Mouse (Mus musculus): ENCODE measurements around the gene Cebpa.

Gene Cebpa

GRCm38 (mm10) chr7:35118841-35119413 lies at the start of gene Cebpa:
Gene Cebpa, plus strand, starts transcription at chr7:35119293.
- DNase-seq (ENCODE audit: low read depth) = peak; percentile 91

- DNase-seq (ENCODE audit: low read depth) = no peak
These were observed 42.4 kb upstream of the Cebpa start for GRCm38 (mm10) chr7:35076645-35077044.

GRCm38 (mm10) chr7:35080843-35081338 lies 38.2 kb upstream of the Cebpa start:
- DNase-seq (ENCODE audit: low read depth) = peak; percentile 9

- DNase-seq (ENCODE audit: low read depth) = no peak
These were observed 37.5 kb upstream of the Cebpa start for GRCm38 (mm10) chr7:35081406-35082104.

- no peak for DNase-seq (ENCODE audit: low read depth)
These were observed 34.3 kb upstream of the Cebpa start for GRCm38 (mm10) chr7:35084565-35085360.

- DNase-seq (ENCODE audit: low read depth) = peak; percentile 11
These were observed 32.7 kb upstream of the Cebpa start for GRCm38 (mm10) chr7:35086271-35086861.

GRCm38 (mm10) chr7:35090550-35090949 lies 28.5 kb upstream of the Cebpa start:
- no peak for DNase-seq (ENCODE audit: low read depth)

- no peak for DNase-seq (ENCODE audit: low read depth)
These were observed 24.0 kb upstream of the Cebpa start for GRCm38 (mm10) chr7:35094975-35095678.

GRCm38 (mm10) chr7:35098777-35099176 lies 20.3 kb upstream of the Cebpa start:
- DNase-seq (ENCODE audit: low read depth) = no peak

- no peak for DNase-seq (ENCODE audit: low read depth)
These were observed 19.6 kb upstream of the Cebpa start for GRCm38 (mm10) chr7:35099528-35099927.

- no peak for DNase-seq (ENCODE audit: low read depth)
These were observed 12.5 kb upstream of the Cebpa start for GRCm38 (mm10) chr7:35106614-35107013.

GRCm38 (mm10) chr7:35107630-35108029 lies 11.5 kb upstream of the Cebpa start:
- no peak for DNase-seq (ENCODE audit: low read depth)

GRCm38 (mm10) chr7:35108046-35108445 lies 11.0 kb upstream of the Cebpa start:
- no peak for DNase-seq (ENCODE audit: low read depth)

- no peak for DNase-seq (ENCODE audit: low read depth)
These were observed 10.4 kb upstream of the Cebpa start for GRCm38 (mm10) chr7:35108663-35109062.

GRCm38 (mm10) chr7:35113136-35113535 lies 6.0 kb upstream of the Cebpa start:
- no peak for DNase-seq (ENCODE audit: low read depth)

- DNase-seq (ENCODE audit: low read depth) = no peak
These were observed 5.4 kb upstream of the Cebpa start for GRCm38 (mm10) chr7:35113721-35114120.

- DNase-seq (ENCODE audit: low read depth) = no peak
These were observed 2.6 kb upstream of the Cebpa start for GRCm38 (mm10) chr7:35116524-35116923.

- no peak for DNase-seq (ENCODE audit: low read depth)
These were observed 2.0 kb upstream of the Cebpa start for GRCm38 (mm10) chr7:35117052-35117451.

- no peak for DNase-seq (ENCODE audit: low read depth)
These were observed 1.4 kb upstream of the Cebpa start for GRCm38 (mm10) chr7:35117761-35118098.

- DNase-seq (ENCODE audit: low read depth) = peak; percentile 69
These were observed 853 bp upstream of the Cebpa start for GRCm38 (mm10) chr7:35118099-35118781.

- DNase-seq (ENCODE audit: low read depth) = no peak
These were observed 533 bp downstream of the Cebpa start for GRCm38 (mm10) chr7:35119506-35120145.

Data from induced T-regulatory cell, adult 2 months (primary cell).